Comparison of ENCODE assay signal across 8 mouse cellular contexts in genomic region chr4:126260520-126261201, GRCm38 (mm10). TPM values are rescaled to one million over a fixed set of nuclear protein-coding genes. Genes with fewer than 3 reads are reported as not detected.
DNase-seq lines count a peak whose midpoint lies in the region; ATAC-seq and TF ChIP-seq lines count a peak whose summit lies in the region.

No protein-coding gene starts in this region.

- no peaks in the 10 kb centered on the region for H3K36me3 ChIP-seq in ES-E14 (ENCODE audit: control insufficient read depth, insufficient read depth, low read length, poor library complexity, severe bottlenecking)
- no peaks in the 10 kb centered on the region for H3K36me3 ChIP-seq in kidney, embryonic 14.5 days (ENCODE audit: control insufficient read depth, insufficient read depth, low read length)

- peak overlapping the region; percentile 4 to 29; a peak in 3 of 4 replicates for H3K4me3 ChIP-seq in ES-E14 (ENCODE audit: insufficient read depth in 1 of 2, low read depth in 1 of 2, low read length in 2 of 2, poor library complexity in 1 of 2, severe bottlenecking in 1 of 2)
- H3K4me3 ChIP-seq in kidney, embryonic 14.5 days (ENCODE audit: low read length), result no peak overlapping the region

- peak; percentile 34 for ATAC-seq in kidney, embryonic 14.5 days (ENCODE audit: low FRiP score, low TSS enrichment)

- H3K4me2 ChIP-seq in kidney, embryonic 14.5 days (replicated peaks; ENCODE audit: low read depth, low read length), result peak overlapping the region; percentile 35

- peak overlapping the region; percentile 54; the same call in 1 of the 2 replicates for H3K27ac ChIP-seq in ES-E14 (ENCODE audit: insufficient read depth, low read depth, low read length, poor library complexity, severe bottlenecking)
- H3K27ac ChIP-seq in kidney, embryonic 14.5 days (ENCODE audit: low read depth, low read length), result peak overlapping the region; percentile 93

- DNase-seq in 416B (ENCODE audit: low read depth) (peak; percentile 91), ES-E14 (ENCODE audit: low read depth, low spot score) (peak; percentile 65)
- DNase-seq in cerebellum, postnatal 10 days, result peak; percentile 60 to 69
- DNase-seq in heart, adult 8-10 months (ENCODE audit: low spot score), result peak; percentile 90
- DNase-seq in lung, postnatal 25 days (ENCODE audit: low spot score), result peak; percentile 90
- DNase-seq in spleen, postnatal 36 days (ENCODE audit: low spot score in 2 of 2), result peak; percentile 77 to 81
- no peak for DNase-seq in frontal cortex, postnatal 10 days (ENCODE audit: low spot score in 2 of 2)

- peaks cover 6 to 15% of the 10 kb centered on the region in 2 experiments; a peak in 3 of 4 replicates for H3K4me1 ChIP-seq in ES-E14 (ENCODE audit: control insufficient read depth in 2 of 2, insufficient read depth in 2 of 2, low read length in 2 of 2, poor library complexity in 1 of 2)
- H3K4me1 ChIP-seq in kidney, embryonic 14.5 days (ENCODE audit: control insufficient read depth, insufficient read depth, low read length), result peaks cover 44% of the 10 kb centered on the region

- WGBS in kidney, embryonic 14.5 days, result 4% methylated on average over 10 of the region's 10 CpGs

- H3K9ac ChIP-seq in ES-E14 (ENCODE audit: insufficient read depth, low read depth, low read length, poor library complexity, severe bottlenecking), result peak overlapping the region; percentile 2; the same call in 1 of the 2 replicates
- H3K9ac ChIP-seq in kidney, embryonic 14.5 days (ENCODE audit: low read depth, low read length), result peak overlapping the region; percentile 51

- H3K9me3 ChIP-seq in ES-E14 (ENCODE audit: control insufficient read depth, insufficient read depth, low read depth, low read length), result no peaks in the 10 kb centered on the region
- no peaks in the 10 kb centered on the region for H3K9me3 ChIP-seq in kidney, embryonic 14.5 days (ENCODE audit: control insufficient read depth, low read length)

- in situ Hi-C loops in ES-E14 (cut with MboI; ENCODE audit: low sequenced_read_pairs in 2 of 2, unreplicated experiment in 2 of 2), result no loop called here

- H3K27me3 ChIP-seq in kidney, embryonic 14.5 days (ENCODE audit: control insufficient read depth, insufficient read depth, low read length), result no peaks in the 10 kb centered on the region

TF ChIP-seq in ES-E14, 5 proteins besides CTCF, POLR2A, EP300 and RAD21:
- TF ChIP-seq MAFK (IDR thresholded peaks at IDR 0.05; ENCODE audit: insufficient read depth, low read depth, low read length), result 0 out of 2 replicates have a peak, but pooled peaks have one; percentile 27
- no peak for TF ChIP-seq ZC3H11A (IDR thresholded peaks at IDR 0.05; ENCODE audit: borderline replicate concordance, low read depth, low read length)

RNA-seq across cellular contexts. Expression of gene Trappc3, which starts 1.5 kb away (rescaled TPM):
- 54.8 and 54.9 TPM in 2 replicates for total RNA-seq in ES-E14 (2012; rRNA removed)
- total RNA-seq in heart, adult 8-10 months (2022), result 10 to 100 TPM; 45.4 to 56.5 (median 51.6) TPM
- polyA plus RNA-seq in kidney, embryonic 14.5 days (2014; fragmentation: Nextera tagmentation; extraction: Ambion mirVana), result 19.7 and 68.6 TPM in 2 replicates

RNA-seq across cellular contexts. Expression of gene Map7d1, which starts 4.5 kb away (rescaled TPM):
- total RNA-seq in ES-E14 (2012; rRNA removed), result 20.9 and 27.1 TPM in 2 replicates
- total RNA-seq in heart, adult 8-10 months (2022), result 100 to 1,000 TPM; 266 to 279 (median 267) TPM
- 35.6 and 43.3 TPM in 2 replicates for polyA plus RNA-seq in kidney, embryonic 14.5 days (2014; fragmentation: Nextera tagmentation; extraction: Ambion mirVana)

RNA-seq across cellular contexts. Expression of gene Col8a2, which starts 25.9 kb away (rescaled TPM):
- 3.7 and 3.8 TPM in 2 replicates for total RNA-seq in ES-E14 (2012; rRNA removed)
- under 1 TPM; 0.35 to 0.91 (median 0.46) TPM for total RNA-seq in heart, adult 8-10 months (2022)
- polyA plus RNA-seq in kidney, embryonic 14.5 days (2014; fragmentation: Nextera tagmentation; extraction: Ambion mirVana), result 5.5 and 6.8 TPM in 2 replicates

RNA-seq across cellular contexts. Expression of gene Thrap3, which starts 58.1 kb away (rescaled TPM):
- 202 and 211 TPM in 2 replicates for total RNA-seq in ES-E14 (2012; rRNA removed)
- total RNA-seq in heart, adult 8-10 months (2022), result 100 to 1,000 TPM; 112 to 128 (median 121) TPM
- 141 and 281 TPM in 2 replicates for polyA plus RNA-seq in kidney, embryonic 14.5 days (2014; fragmentation: Nextera tagmentation; extraction: Ambion mirVana)

Comparison
In these comparisons a context has a peak if more than half of its experiments do, and no peak if none do; other contexts are left out.
1. DNase-seq: peak in 416B (single experiment), ES-E14 (single experiment), cerebellum, postnatal 10 days (2 of 2), heart, adult 8-10 months (single experiment), lung, postnatal 25 days (single experiment) and spleen, postnatal 36 days (2 of 2); none in frontal cortex, postnatal 10 days (0 of 2).